Mouse (Mus musculus) brown adipose tissue, adult 24 weeks (tissue): ENCODE measurements around the gene Mre11a. TPM values are rescaled to one million over a fixed set of nuclear protein-coding genes. Genes with fewer than 3 reads are reported as not detected.

Source experiments
- H3K27ac ChIP-seq: fragments of 200-500 bp; replicated peaks from 2 replicates; pipeline ENCODE4 v1.5.1; 2012; ENCODE audit warnings: low read depth, mild to moderate bottlenecking, low read length
- H3K4me1 ChIP-seq: fragments of 200-500 bp; 2 replicates; pipeline ENCODE4 v1.6.1; 2012; ENCODE audit warnings: low read length, mixed read lengths; ENCODE audit not compliant: control insufficient read depth, insufficient read depth, insufficient read length
- H3K4me3 ChIP-seq: fragments of 200-500 bp; 2 replicates; pipeline ENCODE4 v1.5.1; 2012; ENCODE audit warnings: low read depth, mild to moderate bottlenecking, low read length, moderate library complexity; ENCODE audit not compliant: insufficient read depth
- polyA plus RNA-seq: library from polyadenylated mRNA; stranded (reverse); fragments of >200 nt; gene quantifications from 2 replicates; pipeline ENCODE4 v1.2.4, GENCODE M21; 2012; ENCODE audit not compliant: missing spikeins, insufficient read depth, insufficient read length

The Mre11a gene
- polyA plus RNA-seq, 1 experiment: 15.4 TPM

DNA sequence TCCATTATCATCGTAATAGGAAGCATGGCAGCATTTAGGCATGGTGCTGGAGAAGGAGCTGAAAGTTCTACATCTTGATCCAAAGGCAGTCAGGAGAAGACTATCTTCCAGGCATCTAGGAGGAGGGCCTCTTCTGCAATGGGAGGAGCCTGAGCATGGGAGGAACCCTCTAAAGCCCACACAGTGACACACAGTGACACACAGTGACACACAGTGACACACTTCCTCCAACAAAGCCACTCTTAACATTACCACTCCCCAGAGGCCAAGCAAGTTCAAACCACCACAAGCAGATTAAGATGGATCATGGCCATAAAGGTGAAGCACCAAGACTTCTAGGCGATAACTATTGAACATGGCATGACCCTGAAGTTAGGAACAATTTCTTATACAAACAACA is 12.4 kb upstream of the Mre11a start:
- H3K4me1 ChIP-seq: no peaks in the 10 kb centered on the region
- H3K4me3 ChIP-seq: no peak overlapping the region
- H3K27ac ChIP-seq: no peak overlapping the region

DNA sequence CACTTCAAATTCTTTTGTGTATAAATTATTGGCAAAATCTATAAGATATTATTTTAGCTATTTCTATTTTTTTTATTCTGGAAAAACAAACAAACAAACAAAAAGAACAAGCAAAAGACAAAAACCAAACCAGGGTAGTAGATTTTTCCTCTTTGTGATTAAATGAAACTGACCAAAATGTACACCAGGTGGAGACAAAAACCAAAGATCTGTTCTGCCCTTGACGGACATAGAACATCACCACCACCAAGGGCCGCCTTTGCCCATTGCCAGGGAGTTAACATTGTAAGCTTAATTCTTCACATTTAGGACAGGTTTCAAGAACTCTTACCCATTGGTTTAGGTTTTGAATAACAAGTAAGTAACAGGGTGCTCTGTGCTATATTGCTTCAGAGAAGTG is 10.6 kb upstream of the Mre11a start:
- no peaks in the 10 kb centered on the region for H3K4me1 ChIP-seq
- H3K27ac ChIP-seq: no peak overlapping the region
- no peak overlapping the region for H3K4me3 ChIP-seq

DNA sequence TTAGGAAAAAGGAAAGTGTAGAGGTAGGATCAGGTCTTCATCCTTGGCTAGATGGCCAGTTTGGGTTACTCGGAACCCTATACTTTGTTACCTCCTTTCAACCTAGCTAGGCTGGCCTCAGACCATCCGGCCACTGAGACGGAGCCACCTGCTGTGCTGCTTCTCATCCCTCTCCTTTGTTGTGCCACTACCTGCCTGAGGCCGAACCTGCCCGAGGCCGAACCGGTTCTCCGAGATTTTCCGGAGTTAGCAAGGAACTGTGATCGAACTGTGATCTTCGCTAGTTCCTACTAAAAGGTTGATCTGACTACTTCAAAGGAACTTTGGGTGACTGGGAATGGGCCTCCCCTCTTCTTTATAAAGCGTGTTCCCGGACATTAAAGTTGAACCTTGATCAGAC is 6.1 kb upstream of the Mre11a start:
- no peaks in the 10 kb centered on the region for H3K4me1 ChIP-seq
- H3K27ac ChIP-seq: no peak overlapping the region
- H3K4me3 ChIP-seq: no peak overlapping the region

DNA sequence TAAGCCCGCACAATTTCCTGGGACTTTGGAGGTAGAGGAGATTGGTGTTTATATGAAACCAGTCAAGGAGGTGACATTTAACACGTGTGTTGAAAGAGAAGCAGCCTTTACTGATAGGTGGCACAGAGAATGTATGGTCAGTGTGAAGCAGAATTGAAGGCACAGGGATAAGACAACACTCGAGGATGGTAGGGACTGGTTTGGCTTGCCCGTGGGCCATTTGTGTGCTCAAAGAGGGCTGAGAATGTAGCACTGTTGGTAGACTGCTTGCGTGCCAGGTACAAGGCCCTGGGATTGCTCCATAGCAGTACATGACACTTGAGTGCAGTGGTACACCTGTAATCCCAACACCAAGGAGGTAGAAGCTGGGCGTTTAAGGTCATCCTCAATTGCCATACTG is 2.9 kb downstream of the Mre11a start:
- no peak overlapping the region for H3K27ac ChIP-seq
- no peaks in the 10 kb centered on the region; the same call in 1 of the 2 replicates for H3K4me1 ChIP-seq

DNA sequence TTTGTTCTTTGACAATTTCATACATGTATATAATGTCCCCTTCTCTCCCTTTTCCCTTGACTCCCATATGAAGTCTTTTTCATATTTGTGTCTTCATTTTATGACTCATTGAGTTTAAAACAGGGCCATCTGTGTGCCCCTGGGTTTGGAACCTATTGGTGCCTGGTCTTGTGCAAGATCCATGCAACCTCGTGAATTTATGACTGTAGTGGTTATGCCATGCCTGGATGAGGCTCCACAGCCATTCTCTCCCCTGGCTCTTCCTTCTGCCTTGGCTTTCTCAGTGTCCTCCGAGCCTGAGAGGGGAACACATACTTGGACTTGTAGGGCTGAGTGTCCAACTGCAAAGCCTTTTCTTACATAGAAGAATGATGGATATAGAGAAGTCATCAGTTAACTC is 21.3 kb downstream of the Mre11a start:
- H3K4me3 ChIP-seq: no peak overlapping the region
- H3K27ac ChIP-seq: no peak overlapping the region
- H3K4me1 ChIP-seq: no peaks in the 10 kb centered on the region

More for the DNA sequence above, 2.9 kb downstream of the Mre11a start:
- no peak overlapping the region for H3K4me3 ChIP-seq

DNA sequence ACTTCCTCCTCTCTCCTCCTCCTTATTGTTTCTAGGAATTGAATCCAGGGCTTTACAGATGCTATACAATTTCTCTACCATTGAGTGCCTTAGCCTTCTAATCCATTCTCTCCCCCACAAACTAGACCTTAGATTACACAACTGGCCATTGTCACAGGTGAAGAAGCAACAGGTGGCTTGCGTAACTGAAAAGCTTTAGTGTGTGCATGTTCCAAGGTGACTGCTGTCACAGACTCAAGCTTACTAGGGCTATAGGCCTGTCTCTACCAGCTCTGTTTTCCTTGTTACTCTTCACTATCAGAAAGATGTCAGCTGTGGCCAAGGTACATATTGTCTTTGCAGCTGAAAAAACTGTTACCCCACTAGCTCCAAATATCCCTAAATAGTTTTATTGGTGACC is 22.3 kb downstream of the Mre11a start:
- no peaks in the 10 kb centered on the region for H3K4me1 ChIP-seq
- no peak overlapping the region for H3K4me3 ChIP-seq
- H3K27ac ChIP-seq: no peak overlapping the region

DNA sequence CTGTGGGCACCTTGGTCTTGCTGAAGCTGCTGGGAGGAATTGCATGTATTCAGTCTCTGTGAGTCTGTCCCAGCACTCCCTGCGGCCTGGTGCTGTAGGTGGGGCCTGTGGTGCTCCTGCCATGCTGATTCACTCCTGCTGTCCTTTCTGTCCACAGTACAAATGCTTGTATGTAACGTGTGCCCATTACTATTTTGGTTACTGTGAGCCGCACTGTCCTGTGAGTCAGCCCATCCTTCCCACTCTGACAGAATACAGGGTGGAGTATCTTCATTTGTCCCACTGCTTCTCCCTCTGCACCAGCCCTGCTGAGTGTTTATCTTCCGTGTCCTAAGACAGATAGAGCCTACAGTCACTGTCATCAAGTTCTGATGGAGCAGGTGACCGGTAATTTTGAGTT is 25.7 kb downstream of the Mre11a start:
- Histone ChIP-seq H3K27ac (no peak overlapping the region), H3K4me3 (no peak overlapping the region), H3K4me1 (no peaks in the 10 kb centered on the region)

DNA sequence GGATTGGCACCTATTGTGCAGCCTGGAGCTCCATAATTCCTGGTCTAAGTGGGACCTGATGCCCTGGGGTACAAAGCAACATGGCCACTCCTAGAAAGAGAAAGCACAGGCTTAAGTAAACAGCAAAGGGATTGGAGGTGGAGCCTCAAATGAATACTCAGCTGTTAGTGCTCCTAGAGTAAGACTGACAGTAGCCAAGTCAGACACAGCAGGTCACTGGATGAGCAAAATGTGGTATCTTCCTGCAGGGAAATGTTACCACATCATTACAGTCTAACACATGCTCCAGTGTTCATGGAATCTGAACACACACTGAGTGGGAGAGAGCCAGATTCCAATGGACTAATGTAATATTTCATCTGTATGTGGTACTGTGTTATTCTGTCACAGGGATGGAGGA is 36.9 kb downstream of the Mre11a start:
- H3K27ac ChIP-seq: no peak overlapping the region
- H3K4me3 ChIP-seq: no peak overlapping the region
- no peaks in the 10 kb centered on the region for H3K4me1 ChIP-seq

DNA sequence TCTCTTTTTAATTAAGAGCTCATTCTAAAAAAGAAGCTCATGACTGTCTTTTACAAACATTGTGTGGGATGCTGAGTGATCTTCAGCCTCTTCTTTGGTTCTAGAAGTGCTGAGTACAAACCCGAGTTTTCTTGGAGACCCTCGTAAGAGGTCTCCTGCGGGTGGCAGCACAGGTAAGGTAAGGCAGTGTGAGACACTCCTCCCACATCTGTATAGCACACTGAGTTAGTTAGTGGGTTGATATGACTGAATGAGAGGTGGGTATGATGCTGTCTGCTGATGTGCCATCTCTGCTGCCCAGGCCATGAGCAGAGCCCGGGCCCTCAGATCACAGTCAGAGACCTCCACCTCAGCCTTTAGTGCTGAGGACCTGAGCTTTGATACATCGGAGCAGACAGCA is 40.4 kb downstream of the Mre11a start:
- no peaks in the 10 kb centered on the region for H3K4me1 ChIP-seq
- H3K27ac ChIP-seq: no peak overlapping the region
- no peak overlapping the region for H3K4me3 ChIP-seq

DNA sequence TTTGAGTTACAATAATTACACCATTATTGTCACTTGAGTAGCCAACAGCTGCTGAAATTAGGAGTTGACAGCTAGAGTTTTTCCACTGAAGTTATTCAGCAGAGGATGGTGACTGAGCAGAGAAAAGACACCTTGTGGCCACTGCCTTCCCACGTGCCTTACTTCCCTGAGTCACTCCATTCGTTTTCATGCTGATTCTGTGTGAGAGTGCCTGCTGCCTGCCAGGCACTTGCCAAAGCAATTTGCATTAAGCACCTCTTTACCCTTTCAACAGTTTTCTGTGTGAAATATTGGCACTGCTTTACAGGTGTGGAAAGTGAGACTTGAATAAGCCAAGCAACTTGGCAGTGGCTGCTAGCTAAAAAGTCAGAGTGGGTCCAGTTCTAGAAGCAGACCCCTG is 43.4 kb downstream of the Mre11a start:
- Histone ChIP-seq H3K27ac (no peak overlapping the region), H3K4me3 (no peak overlapping the region), H3K4me1 (no peaks in the 10 kb centered on the region)

DNA sequence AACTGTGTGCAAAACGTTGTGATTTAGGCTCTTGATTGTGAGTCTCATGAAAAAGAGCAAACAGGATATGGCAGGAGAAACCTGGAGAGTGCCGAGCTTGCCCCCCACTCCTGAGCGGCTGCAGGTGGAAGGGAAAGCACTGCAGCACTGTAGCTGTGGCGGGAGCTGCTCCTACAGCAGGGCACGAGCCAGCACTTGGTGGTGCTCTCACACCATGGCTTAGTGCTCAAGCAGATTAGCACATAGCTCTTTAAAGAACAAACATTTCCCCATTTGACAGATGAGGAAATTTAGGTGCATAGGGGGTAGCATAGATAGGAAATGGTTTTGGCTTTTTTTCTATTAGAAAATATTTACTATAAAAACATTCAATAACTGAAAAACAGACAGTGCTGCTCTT is 47.6 kb downstream of the Mre11a start:
- no peaks in the 10 kb centered on the region for H3K4me1 ChIP-seq
- H3K4me3 ChIP-seq: no peak overlapping the region
- H3K27ac ChIP-seq: no peak overlapping the region

DNA sequence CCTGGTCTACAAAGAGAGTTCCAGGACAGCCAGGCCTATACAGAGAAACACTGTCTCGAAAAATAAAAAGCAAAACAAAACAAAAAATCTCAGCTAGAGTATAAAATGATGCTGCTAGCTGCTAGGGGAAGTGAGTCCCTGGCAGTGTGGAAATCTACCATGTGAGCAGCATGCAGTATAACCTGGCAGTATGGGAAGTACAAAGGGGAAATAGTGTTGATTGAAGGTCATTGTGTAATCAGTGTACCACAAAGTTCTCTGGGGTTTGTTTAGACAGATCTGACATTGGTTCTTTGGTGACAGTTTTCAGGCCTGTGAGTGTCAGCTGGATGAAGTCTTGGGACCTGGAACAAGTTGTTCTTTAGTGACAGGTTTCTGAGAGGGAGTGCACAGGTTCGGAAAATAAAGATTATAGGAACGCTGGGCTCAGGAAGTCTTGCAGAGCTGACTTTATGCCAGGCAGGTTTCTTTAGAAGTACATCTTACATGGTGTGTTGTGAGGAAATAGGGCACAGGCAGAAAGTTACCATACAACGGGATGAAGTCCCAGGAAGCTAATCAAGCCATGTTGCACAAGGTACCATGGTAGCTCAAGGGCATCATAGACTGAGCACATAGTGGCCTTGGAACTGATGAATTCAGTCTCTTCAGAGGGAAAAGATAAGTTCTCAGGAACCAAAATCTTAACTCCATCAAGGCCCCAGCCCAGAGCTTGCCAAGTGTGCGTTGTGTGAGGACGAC is 51.1 kb downstream of the Mre11a start:
- Histone ChIP-seq H3K4me3 (no peak overlapping the region), H3K4me1 (no peaks in the 10 kb centered on the region), H3K27ac (no peak overlapping the region)

DNA sequence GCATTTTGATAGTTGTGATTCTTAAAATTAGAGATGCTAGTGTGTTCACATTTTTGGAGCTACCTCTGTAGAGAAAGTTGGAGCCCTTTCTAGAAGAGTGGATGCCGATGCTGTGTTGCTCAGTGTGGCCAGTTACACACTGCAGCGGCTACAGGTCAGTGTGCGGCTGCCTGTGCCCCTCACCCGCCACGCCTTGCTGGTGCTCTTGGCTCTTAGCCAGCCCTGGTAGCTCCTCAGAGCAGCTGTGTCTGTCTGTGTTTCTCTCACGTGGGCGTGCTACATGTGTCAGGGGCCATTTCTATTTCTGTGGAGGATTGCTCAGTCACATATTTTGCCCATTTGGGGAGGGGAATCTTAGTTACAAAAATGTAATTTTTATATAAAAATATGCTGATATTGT is 55.1 kb downstream of the Mre11a start:
- no peak overlapping the region for H3K4me3 ChIP-seq
- peaks cover 3% of the 10 kb centered on the region; the same call in 1 of the 2 replicates for H3K4me1 ChIP-seq
- H3K27ac ChIP-seq: no peak overlapping the region

DNA sequence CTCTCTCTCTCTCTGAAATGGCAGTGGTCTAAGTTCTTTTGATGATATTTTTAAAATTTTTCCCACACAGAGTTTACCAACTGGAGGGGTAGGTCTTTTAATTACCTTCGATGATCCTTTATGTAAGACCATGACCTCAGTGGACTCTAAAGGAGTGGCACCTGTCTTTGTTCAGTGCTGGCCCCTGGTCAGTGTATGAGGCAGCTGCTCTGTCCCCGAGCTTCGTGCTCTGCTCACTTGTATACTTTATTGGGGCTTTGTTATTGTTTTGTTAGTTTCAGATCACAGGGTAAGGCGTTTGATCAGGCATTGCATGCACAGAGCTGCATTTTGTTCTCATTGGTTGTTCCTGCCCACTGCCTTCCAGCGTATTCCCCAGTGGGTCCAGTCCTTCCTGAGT is 55.5 kb downstream of the Mre11a start:
- Histone ChIP-seq H3K4me3 (no peak overlapping the region), H3K4me1 (peaks cover 3% of the 10 kb centered on the region; the same call in 1 of the 2 replicates), H3K27ac (no peak overlapping the region)

DNA sequence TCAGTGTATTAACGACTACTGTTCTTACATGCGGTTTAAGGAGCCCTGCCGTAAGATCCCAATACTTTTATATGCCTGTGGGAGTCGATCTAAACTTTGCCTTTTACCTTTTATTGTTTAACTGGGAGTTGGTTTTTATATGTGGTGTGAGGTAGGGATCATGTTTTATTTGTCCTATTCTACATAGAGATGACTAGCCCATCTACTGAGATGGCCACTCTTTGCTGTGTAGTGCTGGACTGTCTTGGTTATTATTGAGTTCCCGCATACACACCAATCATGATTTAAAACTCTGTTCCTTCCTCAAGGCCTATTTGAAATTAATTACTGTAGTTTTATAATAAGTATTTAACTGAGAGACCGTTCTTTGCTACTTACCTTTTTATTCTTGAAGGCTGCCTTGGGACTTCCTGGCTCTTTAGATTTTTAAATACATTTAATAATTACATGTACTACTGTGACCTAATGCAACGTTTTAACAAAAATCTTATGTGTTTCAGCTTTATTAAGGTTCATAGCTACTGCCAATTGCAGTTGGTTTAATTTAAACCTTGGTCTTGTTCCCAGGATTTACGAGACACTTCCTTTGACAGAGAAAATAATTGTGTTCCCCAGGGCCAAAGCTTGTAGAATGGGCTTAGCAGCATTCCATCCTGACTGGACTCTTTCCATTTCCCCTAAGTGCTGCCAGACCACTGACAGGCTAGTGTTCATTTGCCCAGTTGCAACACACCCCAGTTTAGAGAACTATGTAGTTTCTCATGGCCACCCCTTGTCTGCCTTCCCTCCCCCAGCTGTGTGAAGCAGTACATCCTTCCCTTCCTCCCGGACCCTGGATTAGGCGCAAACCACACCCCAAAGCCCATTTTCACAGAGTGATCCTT is 57.7 kb downstream of the Mre11a start:
- Histone ChIP-seq H3K4me1 (peaks cover 3% of the 10 kb centered on the region; the same call in 1 of the 2 replicates), H3K27ac (no peak overlapping the region), H3K4me3 (no peak overlapping the region)
